Mouse (Mus musculus) thymus, postnatal 4 days (tissue): ENCODE results near the gene Atg2a.
A peak's percentile ranks its signal among the peaks of the same experiment; 100 is the strongest.

Source experiments
- DNase-seq: peaks from one replicate; pipeline ENCODE4 v3.0.0; 2021

Atg2a gene

DNA sequence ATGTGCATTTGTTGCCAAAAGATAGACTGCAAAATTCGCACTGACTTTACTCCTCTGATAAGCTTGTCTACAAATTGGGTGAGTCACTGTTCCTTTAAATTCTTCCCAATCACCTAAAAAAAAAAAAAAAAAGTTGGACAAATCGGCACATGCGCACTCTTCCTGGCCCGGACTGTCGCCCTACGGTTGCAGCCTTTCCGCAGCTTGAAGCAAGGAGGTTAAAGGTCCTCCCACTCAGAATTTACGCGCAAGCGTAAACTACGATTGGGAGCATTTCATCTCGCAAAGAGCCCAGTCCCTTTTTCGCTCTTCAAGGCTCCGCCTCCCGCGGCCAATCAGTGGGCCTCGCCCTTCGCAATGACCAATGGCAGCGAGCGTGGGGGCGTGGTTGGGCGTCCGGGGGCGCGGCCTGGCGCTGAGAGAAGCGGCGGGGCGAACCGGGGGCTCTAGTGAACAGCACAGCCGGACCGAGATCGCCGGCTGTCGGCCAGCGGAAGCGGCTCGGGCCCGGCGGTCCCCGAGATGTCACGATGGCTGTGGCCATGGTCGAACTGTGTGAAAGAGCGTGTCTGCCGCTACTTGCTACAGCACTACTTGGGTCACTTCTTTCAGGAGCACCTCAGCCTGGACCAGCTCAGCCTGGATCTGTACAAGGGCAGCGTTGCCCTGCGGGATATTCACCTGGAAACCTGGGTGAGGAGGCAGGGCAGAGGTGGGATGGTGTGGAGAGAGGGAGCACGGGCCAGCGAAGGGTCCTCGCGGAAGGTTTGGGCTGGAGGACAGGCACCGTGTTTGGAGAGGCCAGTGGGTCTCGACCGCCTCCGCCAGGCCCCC, at the start of gene Atg2a:
Gene Atg2a, plus strand, starts transcription at position 395 of the 834 bp plus-strand sequence.
- DNase-seq: peak; percentile 99

DNA sequence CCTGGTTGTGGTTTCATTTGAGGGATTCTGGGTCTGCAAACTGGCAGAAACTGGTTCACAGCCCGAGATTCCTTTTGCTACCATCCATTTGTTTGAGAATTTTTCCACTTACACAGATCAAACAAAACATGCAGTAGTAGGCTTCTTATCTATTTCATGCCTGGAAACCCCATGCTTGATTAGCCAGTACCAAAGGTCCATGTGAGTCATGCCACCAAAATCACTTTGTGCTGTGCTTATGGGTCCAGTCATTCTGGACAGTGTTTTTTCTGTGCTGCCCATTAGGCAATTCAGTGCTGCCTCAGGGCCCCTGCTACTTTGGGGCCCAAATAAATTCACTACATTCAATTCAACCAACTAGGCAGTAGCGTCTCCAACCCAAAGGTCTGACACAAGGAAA, 37.2 kb upstream of the Atg2a start:
- no peak for DNase-seq

DNA sequence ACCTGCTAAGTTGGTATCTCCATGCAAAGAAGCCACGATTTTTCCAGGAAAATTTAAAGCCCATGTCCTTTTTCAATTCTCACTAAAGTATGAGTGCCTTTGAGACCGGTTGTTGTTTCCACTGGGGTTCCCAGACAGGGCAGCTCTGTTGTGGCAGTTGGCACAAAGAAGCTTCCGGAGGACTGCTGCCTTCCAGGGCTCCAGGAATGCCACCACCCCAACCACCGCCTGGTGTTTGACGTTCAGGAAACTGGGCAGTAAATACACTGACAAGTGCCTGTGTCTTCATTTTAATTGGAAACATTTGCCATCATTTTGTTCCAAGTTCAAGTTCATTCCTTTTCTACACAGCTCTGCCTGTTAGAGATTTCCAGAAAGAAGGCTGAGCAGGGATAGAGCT, 34.8 kb upstream of the Atg2a start:
- DNase-seq: no peak

DNA sequence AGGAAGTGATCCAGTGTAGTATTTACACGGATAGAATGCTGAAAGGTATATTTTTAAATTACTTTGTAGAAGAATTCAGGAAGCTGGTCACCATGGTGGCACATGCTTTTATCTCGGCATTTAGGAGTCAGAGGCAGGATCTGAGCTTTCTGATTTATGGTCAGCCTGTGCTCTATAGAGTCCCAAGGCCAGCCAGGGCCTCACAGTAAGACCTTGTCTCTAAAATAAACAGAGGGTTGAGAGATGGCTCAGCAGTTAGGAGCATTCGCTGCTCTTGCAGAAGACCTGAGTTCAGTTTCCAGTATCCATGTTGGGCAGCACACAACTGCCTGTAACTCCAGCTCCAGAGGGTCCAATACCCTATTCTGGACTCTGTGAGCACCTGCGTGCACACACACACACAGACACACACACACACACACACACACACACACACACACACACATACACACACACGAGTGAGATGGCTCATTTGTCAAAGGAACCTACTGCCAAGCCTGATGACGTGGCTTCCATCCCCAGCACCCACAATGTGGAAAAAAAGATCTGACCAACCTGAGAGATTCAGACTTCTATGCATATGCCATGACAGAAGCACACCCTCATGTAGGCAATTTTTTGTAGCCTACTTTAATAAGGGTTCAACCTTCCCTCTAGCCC, 25.3 kb upstream of the Atg2a start:
- no peak for DNase-seq

DNA sequence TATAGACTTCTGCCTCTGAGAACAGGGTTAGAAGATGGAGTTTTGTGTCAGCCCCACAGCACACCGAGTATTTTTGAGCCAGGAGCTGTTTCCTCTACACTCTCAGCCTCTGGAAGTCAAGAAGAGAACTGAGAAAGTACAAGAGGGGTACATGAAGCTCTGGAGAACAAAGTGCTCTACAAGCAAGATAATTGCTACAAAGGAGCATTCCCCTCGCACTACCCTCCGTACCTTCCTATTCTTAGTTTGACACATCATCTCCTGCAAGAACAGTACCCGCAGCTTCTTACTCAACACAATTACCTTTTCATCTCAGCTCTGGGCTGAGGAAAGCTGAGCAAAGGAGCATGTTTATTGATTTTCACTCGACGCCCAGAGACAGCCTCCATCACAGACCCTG, 22.9 kb upstream of the Atg2a start:
- no peak for DNase-seq

DNA sequence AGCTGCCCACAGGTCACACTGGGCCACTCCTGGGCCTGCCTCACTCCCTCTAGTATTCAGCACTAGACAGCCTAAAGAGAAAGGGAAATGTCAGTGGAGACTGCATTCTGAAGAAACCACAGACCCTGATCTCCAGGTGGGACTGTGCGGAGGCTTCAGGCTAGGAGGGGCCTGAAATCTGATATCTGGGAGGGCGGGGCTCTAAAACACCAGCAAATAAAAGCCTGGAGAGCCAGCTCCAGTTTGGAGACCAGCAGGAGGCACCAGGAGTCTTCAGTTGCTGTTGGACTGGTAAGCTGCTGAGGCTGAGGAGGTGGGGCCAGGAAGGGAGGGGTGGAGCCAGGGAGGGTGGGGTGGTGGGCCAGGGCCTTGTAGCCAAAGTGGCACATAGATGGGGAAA, 15.3 kb upstream of the Atg2a start, which contains the start of gene Gpha2:
Gene Gpha2, plus strand, starts transcription at position 246 of the 400 bp plus-strand sequence.
- DNase-seq: no peak

DNA sequence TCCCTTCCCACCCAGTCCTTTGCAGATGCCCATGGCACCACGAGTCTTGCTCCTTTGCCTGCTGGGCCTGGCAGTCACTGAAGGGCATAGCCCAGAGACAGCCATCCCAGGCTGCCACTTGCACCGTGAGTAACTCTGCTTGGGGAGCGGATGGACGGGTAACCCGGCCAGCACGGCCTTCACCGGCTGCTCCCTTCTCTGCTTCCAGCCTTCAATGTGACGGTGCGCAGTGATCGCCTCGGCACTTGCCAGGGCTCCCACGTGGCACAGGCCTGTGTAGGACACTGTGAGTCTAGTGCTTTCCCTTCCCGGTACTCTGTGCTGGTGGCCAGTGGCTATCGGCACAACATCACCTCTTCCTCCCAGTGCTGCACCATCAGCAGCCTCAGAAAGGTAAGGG, 14.7 kb upstream of the Atg2a start:
- no peak for DNase-seq

DNA sequence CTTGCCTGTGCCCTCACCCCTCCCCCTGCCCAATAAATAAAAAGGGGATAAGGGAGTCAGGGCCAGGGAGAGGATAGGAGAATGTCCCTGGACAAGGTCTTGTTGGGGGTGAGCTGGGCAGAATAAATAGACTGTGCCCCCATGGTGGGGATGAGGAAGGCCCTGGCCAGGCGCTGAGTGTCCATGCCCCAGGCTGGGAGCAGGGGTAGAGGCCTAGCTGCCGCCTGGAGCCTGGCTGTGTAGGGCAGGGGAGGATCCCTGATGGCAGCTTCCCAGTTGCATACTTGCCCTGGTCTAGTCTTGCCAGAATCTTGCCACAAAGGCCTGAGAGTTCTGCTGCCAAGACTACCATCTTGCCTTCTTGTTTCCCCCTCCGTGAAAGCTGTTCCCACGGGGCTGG, 13.6 kb upstream of the Atg2a start:
- DNase-seq: no peak

DNA sequence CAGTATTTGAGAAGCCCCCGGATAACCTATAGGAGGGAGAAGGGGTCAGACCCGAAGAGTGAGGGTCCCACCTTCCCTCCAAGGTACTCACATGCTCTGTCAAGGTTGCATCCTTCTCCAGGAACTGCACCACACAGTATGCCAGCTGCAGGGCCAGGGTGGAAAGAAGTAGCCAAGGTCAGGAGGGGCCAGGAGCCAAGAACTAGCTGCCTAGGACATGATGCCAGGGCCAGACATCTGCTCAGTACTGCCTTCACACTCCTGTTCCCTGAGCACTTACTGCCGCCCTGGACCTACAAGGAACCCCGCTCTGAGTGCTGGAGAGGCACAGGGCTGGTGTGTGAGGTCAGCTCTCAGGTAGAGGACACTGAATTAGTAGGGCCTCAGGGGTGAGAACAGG, 11.1 kb upstream of the Atg2a start:
- DNase-seq: no peak

DNA sequence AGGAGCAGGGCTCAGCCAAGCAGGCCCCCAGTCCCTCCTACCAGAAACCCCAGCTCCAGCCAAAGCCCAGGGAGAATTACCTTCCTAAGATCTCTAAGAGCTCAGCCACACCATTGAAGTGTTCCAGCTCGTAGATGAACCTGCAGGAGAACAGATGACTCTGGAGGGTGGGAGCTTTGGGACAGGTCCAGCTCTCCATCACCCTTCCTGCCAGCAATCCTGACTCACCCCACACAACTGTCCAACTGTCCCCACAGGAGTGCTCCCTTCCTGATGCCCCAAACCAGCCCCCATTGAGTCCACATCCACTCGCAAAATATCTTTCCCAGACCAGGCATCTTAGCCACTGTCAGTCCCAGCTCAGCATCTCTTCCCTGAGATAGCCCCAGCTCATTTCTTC, 10.4 kb upstream of the Atg2a start:
- DNase-seq: no peak

DNA sequence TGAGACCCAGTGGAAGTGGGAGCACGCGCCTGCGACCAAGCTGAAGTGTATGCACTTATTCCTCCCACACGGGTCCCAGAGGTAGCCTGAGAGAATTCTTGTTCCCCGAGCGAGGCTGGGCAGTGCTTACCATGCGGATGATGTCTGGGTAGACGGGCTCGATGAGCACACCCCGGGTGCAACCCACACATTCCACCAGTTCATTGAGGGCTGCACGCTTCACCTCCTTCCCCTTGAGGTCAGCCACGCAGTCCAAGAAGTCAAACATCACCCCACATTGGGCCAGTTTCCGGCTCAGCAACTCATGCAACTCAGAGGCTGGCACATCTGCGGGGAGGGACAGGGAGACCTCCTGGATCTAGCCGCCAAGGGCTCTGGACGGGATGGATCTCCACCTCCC, 7.8 kb upstream of the Atg2a start:
- DNase-seq: no peak

DNA sequence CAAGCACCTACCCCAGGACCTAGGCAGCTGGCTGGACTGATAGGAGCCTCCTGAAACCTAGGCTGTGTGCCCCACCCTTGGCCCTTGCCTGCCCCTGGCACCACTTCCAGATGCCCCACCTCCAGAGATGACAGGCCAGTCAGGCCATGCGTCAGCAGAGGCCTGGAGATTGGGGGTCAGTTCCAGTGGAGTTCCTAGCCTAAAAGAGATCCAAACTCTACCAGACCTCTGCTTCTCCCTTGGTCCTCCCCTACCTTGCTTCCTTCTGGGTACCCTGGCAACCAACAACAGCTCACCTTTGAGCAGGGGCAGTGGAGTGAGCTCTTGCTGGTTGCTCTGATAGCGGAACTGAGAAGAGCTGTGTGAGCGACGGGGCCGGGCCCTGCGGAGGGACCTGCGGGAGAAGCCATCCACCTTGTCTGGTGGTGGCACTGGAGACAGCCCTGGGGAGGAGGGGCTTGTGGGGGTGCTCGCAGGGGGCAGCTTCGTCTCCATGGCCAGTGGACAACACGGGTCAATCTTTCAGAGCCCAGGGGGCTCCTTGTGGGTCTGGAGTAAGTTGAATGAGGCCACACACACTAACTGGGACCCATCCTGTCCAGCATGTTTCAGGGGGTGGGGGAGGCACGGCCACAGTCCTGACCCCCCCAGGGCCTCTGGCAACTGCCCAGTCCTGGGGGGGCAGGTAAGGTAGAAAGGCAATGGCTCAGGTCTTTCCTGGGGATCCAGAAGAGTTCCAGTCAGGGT, 7.0 kb upstream of the Atg2a start:
- no peak for DNase-seq

DNA sequence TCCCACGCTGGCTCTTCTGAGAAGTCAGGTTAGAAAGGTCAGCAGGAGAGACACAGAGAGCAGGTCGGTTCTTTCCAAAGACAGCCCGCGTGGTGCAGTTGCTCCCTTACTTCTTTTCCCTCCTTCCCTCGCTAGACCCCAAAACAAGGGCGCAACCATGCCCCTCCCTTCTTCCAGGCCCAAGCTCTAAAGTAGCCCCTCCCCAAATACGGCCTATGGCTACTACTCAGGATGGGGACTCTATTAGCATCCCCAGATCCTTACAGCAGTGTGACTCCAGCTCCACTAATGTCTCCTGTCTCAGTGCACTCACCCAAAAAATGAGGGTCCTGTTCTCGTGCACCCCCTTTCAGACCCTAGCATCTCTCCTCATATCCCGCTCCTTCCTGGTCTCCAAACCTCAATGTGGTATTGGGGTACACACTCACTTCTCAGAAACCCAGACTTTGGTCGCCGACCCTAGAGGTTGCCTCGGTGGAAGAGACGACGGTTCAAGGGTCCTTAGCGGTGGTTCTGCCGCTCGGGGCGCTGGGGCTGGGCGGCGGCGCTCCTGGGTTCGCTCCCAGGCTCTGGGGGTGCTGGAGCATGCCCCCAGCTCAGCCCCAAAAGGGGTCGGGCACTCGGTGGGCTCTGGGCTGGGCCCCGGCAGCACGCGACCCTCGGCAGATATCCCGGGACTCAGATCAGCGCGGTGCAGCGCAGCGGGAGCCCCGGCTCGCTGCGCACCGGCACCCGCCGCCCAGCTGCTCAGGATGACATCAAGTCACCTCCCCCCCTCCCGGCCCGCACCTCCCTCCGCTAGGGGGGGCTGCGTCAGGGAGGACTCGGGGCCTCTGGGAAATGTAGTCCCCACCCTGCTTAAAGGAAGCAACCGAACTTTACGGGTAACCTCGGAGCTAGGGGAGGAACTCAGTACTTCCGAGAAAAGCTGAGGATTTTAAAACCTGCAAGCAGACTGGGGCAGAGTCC, 6.1 kb upstream of the Atg2a start, which contains the start of gene Ppp2r5b:
Gene Ppp2r5b, minus strand, starts transcription at position 789 of the 969 bp plus-strand sequence.
- peak; percentile 98 for DNase-seq

DNA sequence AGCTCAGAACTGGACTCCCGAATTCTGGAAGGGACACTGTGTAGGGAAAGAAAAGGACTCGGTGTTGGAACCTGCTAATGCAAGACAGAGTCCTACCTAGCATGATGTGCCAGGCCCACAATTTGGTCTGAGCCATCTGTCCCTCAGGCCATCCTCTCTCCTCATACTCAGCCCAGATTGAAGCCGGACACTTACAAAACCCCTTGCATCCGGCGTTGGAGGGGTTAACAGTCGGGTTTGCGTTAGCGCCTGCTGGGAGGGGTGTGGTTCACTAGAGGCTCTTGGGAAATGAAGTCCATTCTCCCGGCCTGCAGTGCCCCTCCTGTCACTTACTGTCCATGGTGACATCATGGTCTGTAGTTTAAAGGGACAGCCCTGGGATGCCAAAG, 5.4 kb upstream of the Atg2a start:
- DNase-seq: peak; percentile 88

DNA sequence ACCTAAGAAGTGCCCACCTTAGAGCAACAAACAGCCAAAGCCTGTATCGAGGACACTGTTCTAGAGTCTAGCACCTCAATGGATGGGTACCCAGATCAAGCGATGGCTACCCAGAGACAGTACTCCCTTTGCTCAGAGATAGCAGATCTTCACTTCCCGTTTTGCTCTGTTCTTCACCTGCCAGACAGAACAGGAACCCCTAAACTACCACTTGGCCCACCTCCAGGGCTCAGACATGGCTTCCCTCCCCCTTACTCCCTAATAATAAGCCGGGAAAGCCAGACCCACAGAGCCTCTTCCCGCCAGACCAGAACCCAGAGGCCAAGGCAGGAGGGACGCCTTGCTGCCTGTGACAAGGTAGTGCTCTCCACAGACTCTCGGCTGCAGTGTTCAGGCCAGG, 4.6 kb upstream of the Atg2a start:
- no peak for DNase-seq

DNA sequence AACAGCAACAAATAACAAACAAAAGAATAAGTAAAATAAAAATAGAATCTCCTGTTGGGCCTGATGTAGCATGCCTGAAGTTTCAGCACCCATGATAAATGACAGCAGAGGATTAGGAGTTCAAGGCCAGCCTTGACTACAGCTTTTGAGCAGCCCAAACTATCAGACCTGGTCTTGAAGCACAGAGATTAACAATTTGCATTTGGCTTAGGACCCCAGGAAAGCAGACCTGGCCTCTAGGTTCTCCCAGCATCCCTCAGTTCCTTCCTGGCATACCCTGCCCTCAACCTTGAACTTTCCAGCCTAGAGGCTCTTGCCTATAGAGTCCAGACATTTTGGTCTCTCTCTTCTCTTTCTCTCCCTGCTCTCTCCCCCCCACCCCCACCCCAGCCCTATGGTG, 2.7 kb upstream of the Atg2a start:
- no peak for DNase-seq

DNA sequence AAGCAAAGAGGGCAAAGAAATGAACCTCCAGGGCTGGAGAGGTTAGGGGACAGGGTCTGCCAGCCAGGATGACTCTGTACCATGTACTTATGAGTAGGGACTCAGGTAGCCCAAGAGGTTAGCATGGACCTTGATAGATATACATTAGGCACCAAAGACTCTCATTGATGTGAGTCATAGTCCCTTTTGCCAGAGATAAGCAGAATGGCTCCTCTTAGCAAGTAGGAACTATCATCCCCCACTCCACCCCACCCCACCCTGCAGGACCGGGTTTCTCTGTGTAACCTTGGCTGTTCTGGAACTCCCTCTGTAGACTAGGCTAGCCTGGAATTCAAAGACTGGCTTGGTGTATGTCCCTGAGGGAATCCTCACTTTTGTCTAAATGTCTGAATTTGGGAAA, 1.3 kb upstream of the Atg2a start:
- no peak for DNase-seq

DNA sequence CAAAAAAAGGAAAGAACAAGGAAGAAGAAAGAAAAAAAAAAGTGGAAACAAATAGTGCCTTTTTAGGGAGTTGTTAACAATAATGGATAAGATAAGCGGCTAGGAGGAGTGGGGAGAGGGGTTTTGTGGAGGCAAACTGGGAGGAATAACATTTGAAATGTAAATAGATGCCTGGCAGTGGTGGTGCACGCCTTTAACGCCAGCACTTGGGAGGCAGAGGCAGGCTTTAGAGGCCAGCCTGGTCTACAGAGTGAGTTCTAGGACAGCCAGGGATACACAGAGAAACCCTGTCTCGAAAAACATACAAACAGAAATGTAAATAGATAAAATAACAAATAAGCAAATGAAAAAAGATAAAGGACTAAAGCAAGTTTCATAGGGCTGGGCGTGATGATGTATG, 743 bp upstream of the Atg2a start:
- DNase-seq: no peak

DNA sequence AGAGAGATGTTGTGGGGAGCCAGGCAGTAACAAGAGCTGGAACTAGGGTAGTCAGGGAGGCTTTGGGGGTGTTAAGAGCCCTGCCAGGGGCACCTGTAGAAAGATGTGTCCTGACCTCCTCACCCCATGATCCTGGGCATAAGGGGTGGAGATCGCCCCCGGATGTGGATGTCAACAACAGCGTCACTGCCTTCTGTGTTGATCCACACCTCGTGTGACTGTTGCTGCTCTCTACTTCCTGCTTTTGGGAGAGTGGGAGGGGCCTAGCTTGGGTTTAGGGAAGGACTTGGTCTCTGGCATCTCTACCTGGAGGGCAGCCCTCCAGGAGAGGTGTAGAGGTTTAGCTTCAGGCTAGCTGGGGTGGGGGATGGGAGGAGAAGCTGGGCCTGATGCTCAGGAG, 813 bp downstream of the Atg2a start:
- peak; percentile 65 for DNase-seq

DNA sequence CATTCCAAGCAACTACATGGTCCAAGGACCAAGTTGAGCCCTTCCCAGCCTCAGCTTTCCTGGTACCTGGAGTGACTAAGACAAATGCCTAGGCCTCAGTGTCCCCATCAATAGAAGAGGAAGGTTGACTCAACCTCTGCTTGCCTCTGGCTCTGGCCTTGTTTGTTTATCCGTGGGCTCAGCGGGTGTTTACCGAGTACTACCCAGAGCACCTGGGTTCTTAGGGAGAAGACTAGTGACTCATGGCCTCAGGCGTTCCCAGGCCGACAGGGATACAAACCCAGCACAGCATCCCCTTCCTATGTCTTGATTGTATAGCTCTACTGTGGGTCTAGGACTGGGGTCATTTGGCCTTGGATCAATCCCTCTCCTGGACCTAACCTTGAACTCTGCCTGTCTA, 1.8 kb downstream of the Atg2a start:
- DNase-seq: no peak

DNA sequence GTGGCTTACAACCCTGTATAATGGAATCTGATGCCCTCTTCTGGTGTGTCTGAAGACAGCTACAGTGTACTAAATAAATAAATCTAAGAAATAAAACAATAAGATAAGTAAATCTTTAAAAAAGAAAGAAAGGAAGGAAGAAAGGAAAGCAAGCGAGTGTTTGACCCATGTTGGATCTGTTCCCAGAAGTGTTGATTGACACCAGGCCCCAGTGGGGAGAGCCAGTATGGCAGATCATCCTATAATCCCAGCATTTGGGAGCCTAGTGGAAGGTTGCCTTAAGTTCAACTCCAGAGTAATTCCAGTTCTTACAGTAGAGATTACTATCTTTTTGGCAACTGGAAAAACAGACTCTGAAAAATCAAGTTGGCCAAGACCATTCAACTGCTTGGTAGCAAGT, 4.3 kb downstream of the Atg2a start:
- DNase-seq: no peak

DNA sequence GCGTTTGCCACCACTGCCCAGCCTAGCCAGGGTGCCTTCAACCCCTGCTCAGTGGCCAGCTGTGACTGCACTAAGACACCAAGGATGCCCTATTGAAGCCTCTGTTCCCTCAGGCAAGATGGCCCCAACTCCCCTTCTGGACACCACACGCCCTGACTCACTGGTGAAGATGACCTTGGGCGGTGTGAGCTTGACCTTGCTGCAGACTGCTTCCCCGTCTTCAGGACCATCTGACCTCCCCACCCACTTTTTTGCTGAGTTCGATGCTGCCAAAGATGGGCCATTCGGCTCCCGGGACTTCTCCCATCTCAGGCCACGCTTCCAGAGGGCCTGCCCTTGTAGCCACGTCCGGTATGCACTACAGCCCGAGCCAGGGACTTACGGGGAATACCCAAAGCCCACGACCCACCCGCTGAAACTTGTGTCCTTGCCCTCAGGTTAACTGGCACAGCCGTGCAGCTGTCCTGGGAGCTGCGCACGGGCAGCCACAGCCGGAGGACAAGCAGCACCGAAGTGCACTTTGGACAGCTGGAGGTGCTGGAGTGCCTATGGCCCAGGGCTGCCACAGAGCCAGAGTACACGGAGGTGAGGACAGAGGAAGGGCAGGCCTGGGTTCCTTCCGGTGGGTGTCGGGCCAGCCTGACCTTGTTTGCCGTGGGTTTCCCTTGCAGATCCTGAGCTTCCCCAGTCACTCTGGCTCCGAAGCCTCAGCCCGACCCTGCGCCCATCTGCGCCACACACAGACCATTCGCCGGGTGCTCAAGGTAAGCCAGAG, 6.2 kb downstream of the Atg2a start:
- DNase-seq: no peak
